Mouse (Mus musculus): Measurements from ENCODE around the gene Gm10972.
"Not testable (repeated sequence)": the region's sequence is repeated elsewhere in the genome, so short reads cannot be mapped to it uniquely, and the experiment has no call there.

Gm10972 gene

GRCm38 (mm10) chr3:94659142-94659748 is 16.3 kb downstream of the Gm10972 start:
- not testable (repeated sequence) for DNase-seq (ENCODE audit: low spot score)

DNA sequence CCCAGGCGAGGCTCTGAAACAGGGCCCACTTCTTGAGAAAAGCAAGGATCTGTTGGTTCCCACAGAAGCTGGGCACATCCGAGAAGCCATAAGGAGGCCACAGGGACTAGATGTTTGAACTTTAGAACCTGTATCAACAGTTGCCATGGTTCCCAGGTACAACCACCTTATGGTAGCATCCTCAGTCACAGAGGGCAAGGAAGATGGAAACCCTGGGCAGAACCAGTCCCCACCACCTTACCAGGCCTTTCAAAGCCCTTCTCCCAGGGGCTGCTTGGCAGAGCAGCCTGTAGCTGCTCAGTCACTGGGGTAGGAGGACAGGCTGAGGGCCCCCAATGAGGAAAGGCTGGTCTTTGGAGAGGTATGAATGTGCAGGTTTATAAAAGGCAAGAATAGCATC is 17.9 kb downstream of the Gm10972 start:
- DNase-seq (ENCODE audit: low spot score): not testable (repeated sequence)

DNA sequence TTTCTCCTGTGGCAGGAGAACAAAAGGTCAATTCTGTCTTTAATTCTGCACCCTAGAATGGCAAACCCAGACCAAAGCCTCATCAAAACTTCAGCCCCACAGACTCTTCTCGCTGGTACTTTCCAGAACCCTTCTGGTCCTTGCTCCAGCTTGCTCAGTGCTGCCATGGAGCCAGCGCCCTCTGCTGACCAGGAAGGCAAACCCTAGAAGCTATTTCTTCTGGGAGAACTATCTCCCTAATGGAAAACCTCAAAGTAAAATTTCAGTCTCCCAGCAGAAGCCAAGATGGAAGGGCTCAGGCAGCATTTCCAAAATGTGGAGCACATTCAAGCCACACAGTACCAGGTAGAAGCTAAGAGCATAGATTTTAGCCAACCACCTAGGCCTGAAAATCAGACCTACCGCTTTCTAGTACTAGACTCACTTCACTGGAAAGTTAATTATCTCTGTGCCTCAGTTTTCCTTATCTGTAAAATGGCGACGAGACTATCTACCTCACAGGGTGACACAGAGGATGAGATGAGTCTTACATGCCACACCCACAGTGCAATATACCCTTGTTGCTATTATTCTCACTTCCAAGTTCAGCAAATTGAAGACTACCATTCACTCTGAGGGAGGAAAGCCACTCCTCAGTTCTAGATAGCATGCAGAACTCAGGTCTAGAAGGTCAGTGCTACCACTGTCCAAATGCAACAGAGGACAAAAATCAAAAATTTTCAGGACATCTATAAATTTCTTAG is 22.3 kb downstream of the Gm10972 start:
- DNase-seq (ENCODE audit: low spot score): not testable (repeated sequence)

GRCm38 (mm10) chr3:94665896-94666295 is 23.0 kb downstream of the Gm10972 start:
- DNase-seq (ENCODE audit: low spot score): not testable (repeated sequence)

DNA sequence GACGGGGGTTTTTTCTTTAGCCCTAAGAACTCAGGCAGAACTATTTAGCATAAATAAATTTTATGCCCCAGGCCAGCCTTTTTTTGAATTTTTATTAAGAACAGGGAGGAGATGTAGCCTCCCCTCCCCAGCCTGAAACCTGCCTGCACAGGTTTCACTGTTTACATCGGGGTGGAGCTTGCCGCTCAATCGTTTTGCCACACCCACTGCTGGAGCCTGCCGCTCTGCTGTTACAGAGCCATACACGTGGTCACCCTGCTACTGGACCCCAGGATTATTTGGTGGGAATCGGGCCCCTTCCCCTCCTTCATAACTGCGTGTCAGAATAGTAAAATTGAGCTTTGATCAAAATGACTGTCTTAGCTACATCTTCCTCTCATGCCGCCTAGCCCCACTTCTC is 32.2 kb downstream of the Gm10972 start:
- not testable (repeated sequence) for DNase-seq (ENCODE audit: low spot score)

GRCm38 (mm10) chr3:94679351-94679841 is 36.5 kb downstream of the Gm10972 start:
- no peak for DNase-seq (ENCODE audit: low spot score)

GRCm38 (mm10) chr3:94680032-94680431 is 37.1 kb downstream of the Gm10972 start:
- DNase-seq (ENCODE audit: low spot score): not testable (repeated sequence)

DNA sequence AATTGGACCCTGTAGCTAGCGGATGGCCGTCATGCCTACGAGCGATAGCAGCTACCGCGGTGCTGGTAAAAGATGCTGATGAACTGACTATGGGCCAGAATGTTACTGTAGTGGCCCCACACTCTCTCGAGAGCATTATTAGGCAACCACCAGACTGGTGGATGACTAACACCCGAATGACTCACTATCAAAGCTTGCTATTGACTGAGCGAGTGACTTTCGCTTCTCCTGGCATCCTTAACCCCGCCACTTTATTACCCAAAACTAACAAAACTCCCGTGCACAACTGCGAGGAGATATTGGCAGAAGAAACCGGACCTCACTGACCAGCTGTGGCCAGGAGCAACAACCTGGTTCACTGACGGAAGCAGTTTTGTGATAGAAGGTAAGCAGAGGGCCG is 37.9 kb downstream of the Gm10972 start:
- DNase-seq (ENCODE audit: low spot score): no peak

- no peak for DNase-seq (ENCODE audit: low spot score)
Measured at GRCm38 (mm10) chr3:94683646-94684045, 40.7 kb downstream of the Gm10972 start.

DNA sequence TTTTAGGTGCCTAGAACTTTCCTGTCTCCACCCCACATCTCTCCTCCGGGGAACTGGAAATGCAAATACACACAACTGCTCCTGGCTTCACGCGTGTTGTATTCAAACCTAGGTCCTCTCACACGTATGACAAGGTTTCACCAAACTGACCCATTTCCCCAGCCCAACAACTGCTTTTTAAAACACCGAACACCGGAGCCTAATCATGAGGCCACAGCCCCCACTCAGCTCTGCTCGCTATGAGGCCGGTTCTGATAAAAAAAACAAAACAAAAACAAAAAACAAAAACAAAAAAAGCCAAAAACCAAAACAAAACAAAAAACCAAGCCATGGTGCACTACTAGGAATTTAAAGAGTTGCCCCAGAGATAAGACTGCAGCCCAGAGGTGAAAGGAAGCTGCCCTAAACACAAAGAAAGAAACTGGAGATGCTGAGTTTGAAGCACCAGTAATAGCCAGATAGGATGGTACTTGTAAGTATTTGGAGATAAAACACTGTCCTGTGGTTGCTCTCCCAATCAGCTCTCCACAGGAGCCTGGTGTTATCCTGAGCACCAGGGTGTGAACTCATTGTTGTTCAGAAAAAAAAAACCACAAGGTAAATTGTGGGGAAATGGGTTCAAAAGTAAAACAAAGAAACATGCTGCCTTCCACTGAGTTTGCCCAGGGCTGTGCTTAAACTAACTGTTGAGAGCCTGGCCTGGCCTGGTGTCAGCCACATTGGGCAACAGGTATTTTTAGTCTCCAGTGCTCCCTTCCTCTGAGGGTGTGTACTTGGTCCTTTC is 43.3 kb downstream of the Gm10972 start:
- DNase-seq (ENCODE audit: low spot score): not testable (repeated sequence)

DNA sequence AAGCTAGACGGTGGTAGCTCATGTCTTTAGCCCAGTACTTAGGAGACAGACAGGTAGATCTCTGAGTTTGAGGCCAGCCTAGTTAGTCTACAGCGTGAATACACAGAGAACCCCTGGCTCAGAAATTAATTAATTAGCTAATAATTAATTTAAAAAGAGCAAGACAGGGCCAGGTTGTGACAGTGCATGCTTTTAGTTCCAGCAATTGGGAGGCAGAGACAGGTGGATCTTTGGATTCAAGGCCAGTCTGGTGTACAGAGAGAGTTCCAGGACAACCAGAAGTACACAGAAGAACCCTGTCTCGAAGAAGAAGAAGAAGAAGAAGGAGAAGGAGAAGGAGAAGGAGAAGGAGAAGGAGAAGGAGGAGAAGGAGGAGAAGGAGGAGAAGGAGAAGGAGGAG is 45.8 kb downstream of the Gm10972 start:
- not testable (repeated sequence) for DNase-seq (ENCODE audit: low spot score)

DNA sequence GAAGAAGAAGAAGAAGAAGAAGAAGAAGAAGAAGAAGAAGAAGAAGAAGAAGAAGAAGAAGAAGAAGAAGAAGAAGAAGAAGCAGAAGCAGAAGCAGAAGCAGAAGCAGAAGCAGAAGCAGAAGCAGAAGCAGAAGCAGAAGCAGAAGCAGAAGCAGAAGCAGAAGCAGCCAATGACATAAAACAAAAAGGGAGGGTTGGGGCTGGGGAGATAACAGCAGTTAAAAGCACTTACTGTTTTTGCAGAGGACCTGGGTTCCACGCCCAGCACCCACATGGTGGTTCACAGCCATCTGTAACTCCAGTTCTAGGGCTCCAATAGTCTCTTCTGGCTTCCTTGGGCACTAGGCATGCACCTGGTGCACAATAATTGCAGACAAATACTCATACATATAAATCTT is 46.3 kb downstream of the Gm10972 start:
- DNase-seq (ENCODE audit: low spot score): not testable (repeated sequence)

DNA sequence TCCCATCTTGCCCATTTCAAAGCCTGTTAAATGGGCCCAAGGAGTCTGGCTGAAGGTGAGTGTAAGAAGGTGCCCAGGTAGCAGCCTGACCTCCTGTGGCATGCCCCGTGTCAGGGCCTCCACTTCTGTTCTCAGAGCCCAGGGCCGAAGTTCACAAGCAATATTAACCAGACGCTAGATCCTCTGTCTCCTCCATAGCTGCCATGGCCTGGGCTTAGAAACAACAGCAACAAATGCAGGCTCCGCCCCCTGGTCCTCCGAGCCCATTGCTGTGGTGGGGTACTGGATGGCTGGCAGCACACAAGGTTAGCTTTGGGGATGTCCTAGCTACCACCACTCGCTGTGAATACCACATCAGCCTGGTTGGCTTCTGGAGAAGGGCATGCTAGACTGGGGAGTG is 47.2 kb downstream of the Gm10972 start:
- DNase-seq (ENCODE audit: low spot score): not testable (repeated sequence)

DNA sequence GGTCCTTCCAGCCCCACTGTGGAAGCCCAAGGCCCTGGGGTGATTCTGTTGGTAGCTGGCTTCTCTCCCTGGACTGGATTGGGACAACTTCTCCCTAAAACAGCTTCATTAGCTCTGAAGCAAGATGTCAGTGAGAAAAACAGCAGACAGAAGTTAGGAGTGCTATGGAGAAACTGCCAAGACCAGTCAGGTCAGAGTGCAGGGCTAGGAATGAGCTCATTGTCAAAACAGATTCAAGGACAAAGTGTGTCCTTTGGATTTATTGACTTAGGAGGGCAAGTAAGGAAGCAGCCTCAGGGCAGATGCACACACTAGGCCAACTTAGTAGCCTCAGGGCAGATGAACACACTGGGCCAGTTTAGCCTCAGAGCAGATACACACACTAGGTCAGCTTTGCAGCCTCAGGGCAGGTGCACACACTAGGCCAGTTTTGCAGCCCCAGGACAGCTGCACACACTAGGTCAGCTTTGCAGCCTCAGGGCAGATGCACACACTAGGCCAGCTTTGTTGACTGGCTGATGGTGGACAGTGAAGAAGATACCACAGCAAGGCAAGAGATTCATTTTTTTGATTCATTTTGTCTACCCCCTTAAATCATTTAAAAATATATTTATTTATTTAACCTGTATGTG is 47.8 kb downstream of the Gm10972 start:
- no peak for DNase-seq (ENCODE audit: low spot score)

DNA sequence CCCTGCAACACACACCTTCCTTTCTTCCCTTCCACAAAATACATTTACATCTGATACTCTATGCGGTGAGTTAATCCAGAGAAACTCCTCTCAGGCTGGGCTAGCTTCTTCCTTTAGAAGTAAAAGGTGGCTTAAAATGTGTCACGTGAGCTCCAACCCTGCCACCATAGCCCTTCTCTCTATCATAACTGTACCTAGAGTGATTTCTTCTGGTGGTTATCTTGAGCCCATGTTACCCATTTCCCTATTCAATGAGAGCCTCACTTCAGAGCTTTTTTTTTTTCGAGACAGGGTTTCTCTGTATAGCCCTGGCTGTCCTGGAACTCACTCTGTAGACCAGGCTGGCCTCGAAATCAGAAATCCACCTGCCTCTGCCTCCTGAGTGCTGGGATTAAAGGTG is 48.8 kb downstream of the Gm10972 start:
- DNase-seq (ENCODE audit: low spot score): not testable (repeated sequence)

Data from urinary bladder, postnatal 10 days (tissue).